Mouse (Mus musculus) myocyte (in vitro differentiated cells): ENCODE results near the gene Zfp991.
"Not testable (repeated sequence)": the region's sequence is repeated elsewhere in the genome, so short reads cannot be mapped to it uniquely, and the experiment has no call there.

Experiments
- MAX ChIP-seq: IDR thresholded peaks from one replicate; pipeline ENCODE4 v1.6.1; 2011; ENCODE audit warnings: low read depth, mild to moderate bottlenecking, control low read depth
- MYOG ChIP-seq, 3 experiments: IDR thresholded peaks; one replicate each; pipeline ENCODE4 v1.6.1; 2011; ENCODE audit warnings: control low read depth in 2 of 3, low read depth in 2 of 3, mild to moderate bottlenecking in 2 of 3; ENCODE audit not compliant: insufficient read length in 2 of 3, control insufficient read depth in 1 of 3, insufficient read depth in 1 of 3
- POLR2A ChIP-seq: IDR thresholded peaks from one replicate; pipeline ENCODE4 v1.6.1; 2011; ENCODE audit warnings: low read depth, mild to moderate bottlenecking, control low read depth, moderate library complexity; ENCODE audit not compliant: insufficient read length

GRCm38 (mm10) chr4:147230026-147230425 lies 98.2 kb downstream of the Zfp991 start:
- not testable (repeated sequence) for TF ChIP-seq POLR2A; MYOG (IDR thresholded peaks at IDR 0.05; ENCODE audit: control insufficient read depth in 1 of 3, insufficient read depth in 1 of 3, insufficient read length in 2 of 3, low read depth in 2 of 3); MAX
